Mouse (Mus musculus): ENCODE results near the gene Sc5d.

DNA sequence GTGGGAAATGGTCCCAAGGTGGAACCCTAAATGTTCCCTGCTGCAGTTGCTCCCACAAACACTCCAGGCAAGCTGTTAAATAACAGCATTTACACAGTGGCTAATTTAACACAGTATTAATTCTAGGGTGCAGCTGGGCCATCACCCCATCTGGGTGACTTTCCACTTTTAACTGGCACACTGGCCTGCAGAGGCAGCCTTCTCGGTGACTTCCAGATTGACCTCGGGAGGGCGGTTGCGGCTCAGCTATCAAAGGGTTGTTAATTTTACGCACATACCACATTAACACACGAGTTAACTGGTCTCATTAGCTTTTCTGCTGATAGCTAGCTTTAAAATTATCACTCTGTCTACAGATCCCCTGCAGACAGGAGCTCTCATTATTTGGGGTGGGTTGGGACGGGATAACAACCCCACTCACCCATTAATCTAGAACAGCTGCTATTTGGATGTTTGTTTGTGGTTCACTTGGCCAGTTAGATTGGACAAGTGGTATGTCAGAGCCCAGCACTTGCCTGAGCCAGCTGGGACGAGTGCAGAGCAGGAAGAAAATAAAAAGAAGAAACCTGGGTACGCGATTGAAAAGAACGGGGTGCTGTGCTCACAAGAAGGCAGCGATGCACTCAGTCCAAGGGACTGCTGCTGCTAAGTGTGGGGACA, 44.9 kb downstream of the Sc5d start:
- TF ChIP-seq CTCF (IDR thresholded peaks at IDR 0.05): no peak
- TF ChIP-seq EP300 (IDR thresholded peaks at IDR 0.05): no peak
